Mouse (Mus musculus): ENCODE data around the gene Acsl6. TPM values are rescaled to one million over a fixed set of nuclear protein-coding genes. Genes with fewer than 3 reads are reported as not detected.
A peak's percentile ranks its signal among the peaks of the same experiment; 100 is the strongest.

Acsl6 gene
- polyA plus RNA-seq, 1 experiment from 2014 or later: 0.35 TPM

GRCm38 (mm10) chr11:54310588-54310987 lies 7.0 kb downstream of the Acsl6 start:
- 78% methylated on average over 2 of the region's 2 CpGs for WGBS
- H3K4me3 ChIP-seq: no peak overlapping the region
- H3K4me2 ChIP-seq: no peak overlapping the region

GRCm38 (mm10) chr11:54312021-54312420 lies 8.4 kb downstream of the Acsl6 start:
- Histone ChIP-seq H3K9me3 (no peaks in the 10 kb centered on the region), H3K4me3 (no peak overlapping the region), H3K36me3 (no peaks in the 10 kb centered on the region), H3K4me2 (no peak overlapping the region), H3K4me1 (peaks cover 33% of the 10 kb centered on the region), H3K9ac (no peak overlapping the region), H3K27ac (replicated peaks) (no peak overlapping the region), H3K27me3 (replicated peaks) (peaks cover 5% of the 10 kb centered on the region; the same call in 1 of the 2 replicates)
- 17% methylated on average over 5 of the region's 5 CpGs for WGBS
- no peak for ATAC-seq (ENCODE audit: extremely low read depth, insufficient number of reproducible peaks, low FRiP score, low TSS enrichment)

More at GRCm38 (mm10) chr11:54310588-54310987, 7.0 kb downstream of the Acsl6 start:
- no peak overlapping the region for H3K9ac ChIP-seq
- no peak overlapping the region for H3K27ac ChIP-seq (replicated peaks)
- peaks cover 33% of the 10 kb centered on the region for H3K4me1 ChIP-seq
- H3K36me3 ChIP-seq: no peaks in the 10 kb centered on the region
- no peaks in the 10 kb centered on the region for H3K9me3 ChIP-seq
- ATAC-seq (ENCODE audit: extremely low read depth, insufficient number of reproducible peaks, low FRiP score, low TSS enrichment): no peak
- peaks cover 16% of the 10 kb centered on the region for H3K27me3 ChIP-seq (replicated peaks)

- H3K27me3 ChIP-seq (replicated peaks): 0 out of 2 replicates have a peak, but pooled peaks cover 2% of the 10 kb centered on the region
- no peaks in the 10 kb centered on the region for H3K9me3 ChIP-seq
- no peak overlapping the region for H3K27ac ChIP-seq (replicated peaks)
- WGBS: 36% methylated on average over 1 of the region's 1 CpGs
- H3K4me1 ChIP-seq: peaks cover 33% of the 10 kb centered on the region
- no peaks in the 10 kb centered on the region for H3K36me3 ChIP-seq
- no peak overlapping the region for H3K4me3 ChIP-seq
- no peak overlapping the region for H3K9ac ChIP-seq
- ATAC-seq (ENCODE audit: extremely low read depth, insufficient number of reproducible peaks, low FRiP score, low TSS enrichment): no peak
- H3K4me2 ChIP-seq: no peak overlapping the region
These were observed 9.0 kb downstream of the Acsl6 start for GRCm38 (mm10) chr11:54312603-54313002.

- ATAC-seq (ENCODE audit: extremely low read depth, insufficient number of reproducible peaks, low FRiP score, low TSS enrichment): no peak
- no peaks in the 10 kb centered on the region for H3K9me3 ChIP-seq
- 0 out of 2 replicates have a peak, but pooled peaks cover 2% of the 10 kb centered on the region for H3K27me3 ChIP-seq (replicated peaks)
- no peaks in the 10 kb centered on the region for H3K36me3 ChIP-seq
- peaks cover 33% of the 10 kb centered on the region for H3K4me1 ChIP-seq
- WGBS: 43% methylated on average over 7 of the region's 7 CpGs
- H3K4me3 ChIP-seq: no peak overlapping the region
- no peak overlapping the region for H3K4me2 ChIP-seq
- H3K9ac ChIP-seq: no peak overlapping the region
- H3K27ac ChIP-seq (replicated peaks): 0 out of 2 replicates have a peak overlapping the region, but pooled peaks have one; percentile 4
These were observed 10.1 kb downstream of the Acsl6 start for GRCm38 (mm10) chr11:54313391-54314360.

GRCm38 (mm10) chr11:54314740-54315139 lies 11.1 kb downstream of the Acsl6 start:
- no peak overlapping the region for H3K27ac ChIP-seq (replicated peaks)
- H3K9me3 ChIP-seq: no peaks in the 10 kb centered on the region
- no peaks in the 10 kb centered on the region for H3K36me3 ChIP-seq
- ATAC-seq (ENCODE audit: extremely low read depth, insufficient number of reproducible peaks, low FRiP score, low TSS enrichment): peak; percentile 23; the same call in 1 of the 2 replicates
- no peak overlapping the region for H3K4me2 ChIP-seq
- 0 out of 2 replicates have a peak, but pooled peaks cover 2% of the 10 kb centered on the region for H3K27me3 ChIP-seq (replicated peaks)
- 15% methylated on average over 3 of the region's 3 CpGs for WGBS
- H3K4me1 ChIP-seq: peaks cover 33% of the 10 kb centered on the region
- H3K4me3 ChIP-seq: no peak overlapping the region
- H3K9ac ChIP-seq: no peak overlapping the region

- ATAC-seq (ENCODE audit: extremely low read depth, insufficient number of reproducible peaks, low FRiP score, low TSS enrichment): no peak
- WGBS: 79% methylated on average over 5 of the region's 5 CpGs
- H3K27me3 ChIP-seq (replicated peaks): no peaks in the 10 kb centered on the region
These were observed 11.7 kb downstream of the Acsl6 start for GRCm38 (mm10) chr11:54315336-54315735.

GRCm38 (mm10) chr11:54317361-54317760 lies 13.8 kb downstream of the Acsl6 start:
- H3K27ac ChIP-seq (replicated peaks): no peak overlapping the region
- no peak overlapping the region for H3K9ac ChIP-seq
- peaks cover 24% of the 10 kb centered on the region for H3K4me1 ChIP-seq
- H3K36me3 ChIP-seq: no peaks in the 10 kb centered on the region
- H3K4me3 ChIP-seq: no peak overlapping the region
- 80% methylated on average over 8 of the region's 8 CpGs for WGBS
- no peaks in the 10 kb centered on the region for H3K9me3 ChIP-seq
- no peak for ATAC-seq (ENCODE audit: extremely low read depth, insufficient number of reproducible peaks, low FRiP score, low TSS enrichment)
- no peak overlapping the region for H3K4me2 ChIP-seq
- no peaks in the 10 kb centered on the region for H3K27me3 ChIP-seq (replicated peaks)

More at GRCm38 (mm10) chr11:54315336-54315735, 11.7 kb downstream of the Acsl6 start:
- Histone ChIP-seq H3K4me1 (peaks cover 33% of the 10 kb centered on the region), H3K36me3 (no peaks in the 10 kb centered on the region), H3K4me2 (no peak overlapping the region), H3K4me3 (no peak overlapping the region), H3K9ac (no peak overlapping the region), H3K27ac (replicated peaks) (no peak overlapping the region), H3K9me3 (no peaks in the 10 kb centered on the region)

GRCm38 (mm10) chr11:54317795-54318194 lies 14.2 kb downstream of the Acsl6 start:
- no peaks in the 10 kb centered on the region for H3K9me3 ChIP-seq
- H3K4me2 ChIP-seq: no peak overlapping the region
- H3K27me3 ChIP-seq (replicated peaks): no peaks in the 10 kb centered on the region
- peaks cover 20% of the 10 kb centered on the region for H3K4me1 ChIP-seq
- 74% methylated on average over 3 of the region's 3 CpGs for WGBS
- ATAC-seq (ENCODE audit: extremely low read depth, insufficient number of reproducible peaks, low FRiP score, low TSS enrichment): no peak
- no peak overlapping the region for H3K27ac ChIP-seq (replicated peaks)
- H3K4me3 ChIP-seq: no peak overlapping the region
- H3K9ac ChIP-seq: no peak overlapping the region
- H3K36me3 ChIP-seq: no peaks in the 10 kb centered on the region

- no peaks in the 10 kb centered on the region for H3K36me3 ChIP-seq
- no peaks in the 10 kb centered on the region for H3K9me3 ChIP-seq
- H3K4me1 ChIP-seq: no peaks in the 10 kb centered on the region
- no peaks in the 10 kb centered on the region; the same call in 1 of the 2 replicates for H3K27me3 ChIP-seq (replicated peaks)
- H3K4me2 ChIP-seq: no peak overlapping the region
- ATAC-seq (ENCODE audit: extremely low read depth, insufficient number of reproducible peaks, low FRiP score, low TSS enrichment): no peak
- WGBS: 60% methylated on average over 5 of the region's 5 CpGs
- H3K9ac ChIP-seq: no peak overlapping the region
- no peak overlapping the region for H3K27ac ChIP-seq (replicated peaks)
- H3K4me3 ChIP-seq: no peak overlapping the region
These were observed 18.4 kb downstream of the Acsl6 start for GRCm38 (mm10) chr11:54321802-54322532.

DNA sequence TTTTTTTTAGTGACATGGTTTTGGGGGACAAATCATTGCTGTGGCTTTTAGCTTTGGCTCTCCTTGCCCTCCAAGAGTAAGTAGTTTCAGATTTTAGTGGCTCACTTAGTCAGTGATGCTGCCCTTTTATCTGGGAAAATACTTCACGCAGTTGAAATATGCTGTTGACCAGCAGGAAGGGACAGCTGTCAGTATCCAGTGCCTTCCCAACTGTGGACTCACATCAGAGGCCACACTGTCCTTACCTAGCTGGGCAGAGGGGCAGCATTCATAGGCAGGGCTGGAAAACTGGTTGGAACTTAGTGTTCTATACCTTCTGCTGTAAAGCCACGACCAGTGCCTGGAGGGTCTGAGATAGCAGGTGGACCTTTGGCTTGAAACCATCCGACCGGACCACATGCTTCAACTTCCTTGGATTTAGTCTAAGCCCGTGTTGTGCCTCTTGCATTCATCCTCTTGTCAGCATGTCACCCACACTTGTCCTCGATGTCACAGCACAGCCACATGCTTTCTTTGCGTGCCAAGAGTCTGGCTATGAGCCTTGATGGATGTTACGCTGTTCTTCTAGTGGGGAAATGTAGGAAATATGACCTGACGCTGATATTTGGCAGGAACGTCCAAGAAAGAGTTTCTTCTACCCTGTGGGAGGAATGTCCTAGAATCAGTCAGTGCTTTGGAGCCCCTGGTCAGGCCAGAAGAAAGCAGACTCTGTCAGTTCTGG lies 28.0 kb downstream of the Acsl6 start:
- no peaks in the 10 kb centered on the region; the same call in 1 of the 2 replicates for H3K27me3 ChIP-seq (replicated peaks)
- no peaks in the 10 kb centered on the region for H3K36me3 ChIP-seq

More for the DNA sequence above, 28.0 kb downstream of the Acsl6 start:
- WGBS: 54% methylated on average over 10 of the region's 10 CpGs
- Histone ChIP-seq H3K4me2 (no peak overlapping the region), H3K9me3 (no peaks in the 10 kb centered on the region), H3K4me3 (no peak overlapping the region), H3K27ac (replicated peaks) (no peak overlapping the region), H3K9ac (no peak overlapping the region), H3K4me1 (no peaks in the 10 kb centered on the region)
- ATAC-seq (ENCODE audit: extremely low read depth, insufficient number of reproducible peaks, low FRiP score, low TSS enrichment): no peak
